Mouse (Mus musculus): ENCODE results near the gene Cox15. TPM values are rescaled to one million over a fixed set of nuclear protein-coding genes. Genes with fewer than 3 reads are reported as not detected.

The Cox15 gene
- total RNA-seq, 1 experiment from 2014 or later: 31.8 TPM

GRCm38 (mm10) chr19:43708206-43708605 is 44.6 kb downstream of the Cox15 start:
- no peak for DNase-seq

- DNase-seq: no peak
These were observed 47.9 kb downstream of the Cox15 start for GRCm38 (mm10) chr19:43704787-43705497.

DNA sequence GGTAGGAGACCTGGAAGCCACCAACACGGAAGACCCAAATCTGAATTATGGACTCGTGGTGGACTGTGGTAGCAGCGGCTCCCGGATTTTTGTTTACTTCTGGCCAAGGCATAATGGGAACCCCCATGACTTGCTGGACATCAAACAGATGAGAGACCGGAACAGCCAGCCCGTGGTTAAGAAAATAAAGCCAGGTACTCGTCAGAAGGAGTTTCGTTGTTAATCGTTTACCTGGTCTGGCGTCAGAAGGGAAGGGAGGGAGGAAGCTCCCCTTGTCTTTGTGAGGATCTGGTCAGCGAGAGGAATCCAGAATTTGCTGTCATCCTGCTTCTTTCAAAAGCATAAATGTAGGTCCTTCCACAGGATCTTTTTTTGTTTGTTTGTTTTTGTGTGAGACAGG is 48.6 kb downstream of the Cox15 start:
- DNase-seq: no peak

DNA sequence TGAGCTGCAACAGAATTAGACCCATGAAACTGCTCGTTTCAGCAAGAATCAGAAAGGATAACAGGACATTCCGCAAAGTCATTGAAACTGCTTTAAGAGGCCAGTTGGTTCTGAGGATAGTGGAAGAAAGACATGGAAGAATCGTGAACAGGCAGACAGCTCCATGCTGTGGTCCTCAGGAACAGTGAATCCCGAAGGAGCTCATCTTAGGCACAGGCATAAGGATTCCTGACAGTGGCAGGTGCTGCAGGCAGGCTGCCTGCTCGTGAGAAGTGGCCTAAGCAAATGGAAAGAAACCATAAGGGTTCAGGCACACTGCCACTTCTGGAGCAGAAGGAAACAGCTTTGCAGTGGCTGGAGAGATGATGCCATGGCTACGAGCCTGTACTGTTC is 53.0 kb downstream of the Cox15 start:
- no peak for DNase-seq

DNA sequence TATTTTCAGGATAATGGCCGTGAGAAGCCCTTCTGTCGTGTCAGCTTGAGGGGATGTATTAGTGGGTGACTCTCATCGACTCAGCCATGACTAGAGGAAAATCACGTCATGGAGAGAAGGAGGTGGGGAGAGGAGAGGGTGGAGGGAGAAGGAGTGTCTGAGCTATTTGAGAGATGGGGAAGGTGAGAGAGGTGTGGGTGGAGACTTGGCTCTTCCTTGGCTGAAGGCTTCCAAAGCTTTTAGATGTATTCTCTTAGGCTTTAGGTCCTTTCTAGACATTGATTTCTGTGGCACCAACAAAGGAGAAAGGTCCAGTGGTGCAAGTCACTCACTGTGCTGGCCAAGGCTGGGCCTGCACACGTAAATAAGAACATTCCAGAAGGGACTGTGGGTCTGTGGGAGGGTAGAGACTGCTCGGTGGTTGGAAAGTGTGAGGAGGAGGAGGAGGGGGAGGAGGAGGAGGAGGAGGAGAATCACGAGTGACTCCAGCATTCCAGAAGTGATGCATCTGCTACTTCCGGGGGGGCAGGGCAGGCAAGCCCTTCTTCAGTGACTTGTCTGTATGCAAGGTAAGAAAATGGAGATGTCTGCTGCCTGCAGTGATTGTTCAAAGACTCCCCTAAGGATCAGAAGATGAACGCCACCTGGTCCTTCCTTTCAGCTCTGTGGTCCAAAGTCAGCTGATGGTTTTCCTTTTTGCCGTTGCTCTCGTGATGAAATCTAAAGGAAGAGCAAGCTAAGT is 53.6 kb downstream of the Cox15 start:
- no peak for DNase-seq

DNA sequence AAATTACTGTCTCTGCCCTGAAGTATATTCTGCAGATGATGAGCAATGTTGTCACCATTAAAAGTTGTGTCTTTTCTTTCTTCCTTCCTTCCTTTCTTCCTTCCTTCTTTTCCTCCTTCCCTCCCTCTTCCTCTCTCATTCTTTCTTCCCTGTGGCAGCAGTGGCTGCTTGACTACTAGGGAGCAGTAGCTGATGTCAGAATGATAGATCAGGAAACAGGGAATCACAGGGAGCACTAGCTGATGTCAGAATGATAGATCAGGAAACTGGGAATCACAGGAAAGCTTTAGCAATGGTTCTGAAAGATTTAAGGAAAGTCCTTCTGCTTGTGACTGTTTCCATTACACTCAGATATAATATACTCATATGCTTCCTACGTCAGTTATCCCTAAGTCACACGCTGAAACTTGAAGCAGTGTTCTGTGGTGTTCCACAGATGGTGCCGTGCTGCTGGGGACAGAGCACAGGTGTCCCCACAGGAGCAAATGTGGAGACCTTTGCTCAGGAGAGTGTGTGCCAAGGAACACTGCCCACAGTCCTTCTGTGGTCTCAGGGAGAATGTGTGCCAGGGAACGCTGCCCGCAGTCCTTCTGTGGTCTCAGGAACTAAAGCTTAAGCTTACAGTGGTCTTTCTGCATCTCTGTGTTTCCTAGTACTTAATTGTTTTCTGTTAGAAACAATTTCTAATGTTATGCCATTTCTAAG is 55.0 kb downstream of the Cox15 start:
- DNase-seq: no peak

DNA sequence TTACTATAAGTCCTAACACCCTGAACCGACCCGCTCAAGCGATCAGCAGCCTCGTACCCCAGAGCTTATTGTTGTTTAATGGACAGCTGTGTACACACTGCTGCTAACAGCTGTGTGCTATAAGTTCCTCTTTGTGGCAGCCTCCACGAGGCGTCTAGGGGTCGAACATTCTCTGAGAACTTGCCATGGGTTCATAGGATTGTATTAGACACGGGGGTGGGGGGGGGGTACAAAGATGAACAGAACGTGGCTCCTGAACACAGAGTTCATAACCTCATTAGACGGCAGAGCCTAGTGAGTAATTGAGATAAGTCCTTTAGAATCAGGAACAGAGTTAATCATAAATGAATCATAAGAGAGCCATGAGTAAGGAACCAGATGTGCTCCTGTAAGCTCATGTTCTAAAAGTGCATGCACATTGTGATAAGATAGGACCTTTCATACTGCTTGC is 57.3 kb downstream of the Cox15 start:
- DNase-seq: no peak

GRCm38 (mm10) chr19:43692815-43693214 is 60.0 kb downstream of the Cox15 start:
- DNase-seq: no peak

DNA sequence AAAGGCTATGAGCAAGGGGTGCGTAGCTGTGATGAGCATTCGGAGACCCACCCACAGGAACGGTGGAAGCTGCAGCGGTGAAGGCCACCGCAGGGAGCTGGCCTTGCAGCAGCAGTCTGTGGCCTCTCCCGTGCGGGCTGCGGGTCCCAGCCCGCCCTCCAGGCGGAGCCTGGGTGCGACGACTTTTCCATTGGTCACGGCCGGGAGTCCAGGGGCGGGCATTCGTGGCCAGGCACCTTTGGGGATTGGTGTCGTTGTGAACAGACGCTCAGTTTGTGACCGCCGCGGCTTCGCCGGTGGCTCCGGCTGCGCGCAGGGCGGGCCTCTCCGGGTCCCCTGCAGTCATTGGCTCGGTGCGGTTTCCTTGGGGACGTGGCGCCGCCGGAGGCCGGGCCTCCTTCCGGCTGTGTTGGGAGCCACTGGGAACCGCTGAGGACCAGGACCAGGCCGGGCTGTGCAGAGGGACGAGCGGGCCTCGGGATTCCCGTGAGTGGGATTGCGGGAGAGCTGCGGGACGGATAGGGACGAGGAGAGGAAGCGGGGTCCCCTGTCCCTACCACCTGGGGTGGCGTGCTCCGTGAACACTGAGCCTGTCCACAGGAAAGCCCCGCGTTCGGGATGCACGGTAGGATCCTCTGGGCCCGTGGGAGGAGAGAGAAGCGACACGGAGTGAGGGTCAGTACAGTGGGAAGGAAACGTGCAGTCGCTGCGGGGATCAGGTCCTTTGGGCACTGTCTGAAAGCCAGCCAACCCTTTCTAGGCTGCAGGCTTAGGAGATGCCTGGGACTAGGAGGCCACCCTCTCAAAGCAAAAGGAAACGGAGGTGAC is 63.2 kb downstream of the Cox15 start, which contains the start of gene Entpd7:
TSS of gene Entpd7 (plus strand) at position 254 of the 828 bp plus-strand sequence.
- DNase-seq: peak; percentile 99

Other genes starting within 250 kb of the Cox15 start
- 184 and 213 TPM in 2 replicates for gene Got1, start 228.4 kb downstream of the Cox15 start, total RNA-seq (2021)
- gene Nkx2-3, start 140.7 kb downstream of the Cox15 start, total RNA-seq (2021): not detected in 2 replicates
- 58.0 and 62.1 TPM in 2 replicates for gene Slc25a28, start 78.1 kb downstream of the Cox15 start, total RNA-seq (2021)
- 16.3 and 18.5 TPM in 2 replicates for gene Entpd7, start 63.3 kb downstream of the Cox15 start, total RNA-seq (2021)
- gene Cutc, start within 50 bp of the Cox15 start, total RNA-seq (2021): 14.9 and 18.0 TPM in 2 replicates
- gene Abcc2, start 29.2 kb upstream of the Cox15 start, total RNA-seq (2021): 1.8 and 17.0 TPM in 2 replicates
- gene Dnmbp, start 187.2 kb upstream of the Cox15 start, total RNA-seq (2021): 14.0 and 15.8 TPM in 2 replicates
- gene Cpn1, start 233.6 kb upstream of the Cox15 start, total RNA-seq (2021): 0.86 and 23.9 TPM in 2 replicates

All from adrenal gland, postnatal 14 days (tissue).